Mouse (Mus musculus) limb, embryonic 12.5 days (tissue): ENCODE measurements at regions not wholly inside any gene's neighbourhood (a gene's known extent, or its start where the extent isn't known, plus 50 kb on each side); places are given as distances from the start of the nearest gene placed in this dataset.
"Not testable (repeated sequence)": the region's sequence is repeated elsewhere in the genome, so short reads cannot be mapped to it uniquely, and the experiment has no call there.

Experiments used
- ATAC-seq: fragments of 200-750 bp; cut with Nextera tagmentation; 2 replicates; pipeline ENCODE4 v1.8.0; 2017; ENCODE audit warnings: low read depth, moderate TSS enrichment; ENCODE audit not compliant: insufficient number of reproducible peaks, insufficient read depth, low FRiP score, low TSS enrichment
- H3K27ac ChIP-seq: fragments of 300-500 bp; sonication (generic); 2 replicates; pipeline ENCODE4 v1.5.1; 2016; ENCODE audit warnings: mild to moderate bottlenecking, moderate library complexity
- H3K27me3 ChIP-seq: fragments of 300-500 bp; sonication (generic); 2 replicates; pipeline ENCODE4 v1.6.1; 2016; ENCODE audit warnings: mild to moderate bottlenecking, moderate library complexity
- H3K36me3 ChIP-seq: fragments of 300-500 bp; sonication (generic); 2 replicates; pipeline ENCODE4 v1.6.1; 2016; ENCODE audit warnings: mild to moderate bottlenecking, moderate library complexity
- H3K4me1 ChIP-seq: fragments of 300-500 bp; sonication (generic); replicated peaks from 2 replicates; pipeline ENCODE4 v1.6.1; 2016
- H3K4me2 ChIP-seq: fragments of 300-500 bp; sonication (generic); 2 replicates; pipeline ENCODE4 v1.6.1; 2016; ENCODE audit warnings: mild to moderate bottlenecking, moderate library complexity
- H3K4me3 ChIP-seq: fragments of 300-500 bp; sonication (generic); replicated peaks from 2 replicates; pipeline ENCODE4 v1.5.1; 2016; ENCODE audit warnings: mild to moderate bottlenecking
- H3K9ac ChIP-seq: fragments of 300-500 bp; sonication (generic); replicated peaks from 2 replicates; pipeline ENCODE4 v1.6.1; 2016; ENCODE audit warnings: mild to moderate bottlenecking, moderate library complexity
- H3K9me3 ChIP-seq: fragments of 300-500 bp; sonication (generic); 2 replicates; pipeline ENCODE4 v1.6.1; 2016; ENCODE audit warnings: mild to moderate bottlenecking, moderate library complexity
- WGBS: fragments of 180-500 bp; shearing (Covaris S2); methylation state at CpG from one replicate; pipeline ENCODE4 v1.1.7; 2016; 5-methylcytosine and 5-hydroxymethylcytosine counted together

DNA sequence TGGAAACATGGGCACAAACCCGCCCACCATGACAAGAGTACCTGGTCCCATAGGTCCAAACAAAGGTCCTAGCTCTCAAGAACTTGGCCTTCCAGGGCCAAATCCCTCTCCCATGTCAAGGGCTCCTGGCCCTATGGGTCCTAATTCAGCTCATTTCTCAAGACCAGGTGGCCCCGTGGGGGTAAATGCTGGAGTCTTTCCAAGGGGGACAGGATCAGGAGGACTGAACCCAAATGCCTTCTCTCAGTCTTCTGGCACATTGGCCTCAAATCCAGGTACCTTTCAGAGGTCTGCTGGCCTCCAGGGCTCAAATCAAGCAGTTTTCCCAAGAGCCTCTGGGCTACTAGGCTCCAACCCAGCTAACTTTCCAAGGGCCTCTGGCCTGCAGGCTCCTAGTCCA is 347.9 kb upstream of the Dab2 start:
- H3K27me3 ChIP-seq, H3K4me3 ChIP-seq, H3K9me3 ChIP-seq, ATAC-seq, H3K4me2 ChIP-seq, H3K4me1 ChIP-seq, H3K36me3 ChIP-seq, H3K27ac ChIP-seq, H3K9ac ChIP-seq: not testable (repeated sequence)
- 96% methylated on average over 2 of the region's 2 CpGs for WGBS

DNA sequence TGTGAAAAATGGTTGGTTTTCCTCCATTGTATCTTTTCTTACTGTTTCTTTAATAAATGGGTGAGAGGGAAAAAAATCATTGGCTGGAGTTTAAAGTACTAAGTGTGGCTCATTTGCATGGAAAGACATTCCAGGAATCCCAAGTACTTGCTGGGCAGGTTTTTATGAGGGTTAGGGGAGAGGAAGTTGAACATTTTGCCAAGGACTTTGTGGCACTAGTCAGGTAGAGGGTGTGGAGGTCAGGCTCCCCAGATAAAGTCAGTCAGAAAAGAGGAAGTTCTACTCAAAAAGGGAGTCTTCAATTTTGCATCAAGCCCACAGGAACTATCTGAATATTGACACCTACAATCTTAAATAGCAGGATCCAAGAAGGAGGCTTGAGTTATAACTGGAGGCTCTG is 346.5 kb upstream of the Dab2 start:
- no peak overlapping the region for H3K27ac ChIP-seq
- H3K4me2 ChIP-seq, result no peak overlapping the region
- no peaks in the 10 kb centered on the region for H3K27me3 ChIP-seq
- no peaks in the 10 kb centered on the region for H3K9me3 ChIP-seq
- H3K9ac ChIP-seq, result no peak overlapping the region
- no peaks in the 10 kb centered on the region for H3K36me3 ChIP-seq
- no peak for ATAC-seq
- no peaks in the 10 kb centered on the region for H3K4me1 ChIP-seq
- no peak overlapping the region for H3K4me3 ChIP-seq

DNA sequence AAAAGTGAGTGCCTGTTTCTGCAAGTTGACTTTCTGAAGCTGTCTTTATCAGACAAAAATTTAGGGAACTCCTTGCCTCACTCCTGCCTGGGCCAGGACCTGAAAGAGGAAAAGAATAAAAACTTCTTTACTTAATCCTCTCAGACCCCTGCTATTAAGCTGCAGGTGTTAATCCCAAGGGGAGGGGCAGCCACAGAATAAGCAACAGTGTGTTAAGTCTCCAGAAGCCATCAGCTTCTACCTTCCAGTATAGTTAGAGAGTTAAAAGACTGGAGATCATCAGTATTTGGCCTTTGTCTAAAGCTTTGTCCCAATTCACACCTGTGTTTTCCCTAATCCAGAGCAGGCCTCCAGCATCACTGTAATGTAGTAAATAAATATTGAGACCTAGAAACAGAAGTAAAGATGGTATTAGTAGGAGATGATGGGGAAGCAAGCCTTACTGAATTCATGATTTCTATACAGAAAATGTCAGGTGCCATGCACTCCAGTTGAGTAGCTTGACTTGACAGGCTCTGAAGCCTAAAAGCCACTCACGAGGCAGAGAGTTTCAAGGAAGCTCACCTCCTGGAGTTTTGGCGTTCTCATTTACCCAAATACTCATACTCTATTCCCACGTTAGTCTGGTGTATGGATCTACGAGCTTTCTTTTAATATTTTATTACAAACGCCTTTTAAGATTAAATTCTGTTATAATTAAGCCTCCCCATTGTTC is 308.1 kb upstream of the Dab2 start:
- Histone ChIP-seq H3K27ac (no peak overlapping the region), H3K9ac (no peak overlapping the region), H3K4me2 (no peak overlapping the region), H3K36me3 (no peaks in the 10 kb centered on the region), H3K4me3 (no peak overlapping the region), H3K4me1 (no peaks in the 10 kb centered on the region), H3K9me3 (no peaks in the 10 kb centered on the region), H3K27me3 (no peaks in the 10 kb centered on the region)
- WGBS, result 70% methylated on average over 5 of the region's 5 CpGs
- ATAC-seq, result no peak

DNA sequence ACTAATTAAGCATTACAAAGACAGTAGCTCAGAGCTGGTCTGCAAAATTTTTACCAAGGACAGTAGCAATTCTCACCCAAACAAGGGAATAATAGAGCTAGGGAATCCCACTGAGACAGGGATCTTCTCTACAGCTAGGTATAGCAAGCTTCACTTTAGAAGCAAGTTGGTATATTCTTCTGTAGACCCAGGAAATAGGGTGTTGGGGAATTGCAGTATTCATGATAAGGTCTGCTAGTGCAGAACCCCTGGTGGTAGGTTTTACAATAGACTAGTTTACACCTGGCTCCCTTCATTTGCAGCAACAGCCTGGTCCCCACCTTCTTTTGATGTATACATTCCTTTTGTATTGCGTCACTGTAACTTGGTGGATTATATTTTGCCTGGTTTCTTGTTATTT is 307.4 kb upstream of the Dab2 start:
- not testable (repeated sequence) for H3K4me1 ChIP-seq, H3K27ac ChIP-seq, ATAC-seq, H3K36me3 ChIP-seq, H3K4me2 ChIP-seq, H3K4me3 ChIP-seq, H3K9ac ChIP-seq, H3K27me3 ChIP-seq, H3K9me3 ChIP-seq
- WGBS, result 95% methylated on average over 1 of the region's 1 CpGs

DNA sequence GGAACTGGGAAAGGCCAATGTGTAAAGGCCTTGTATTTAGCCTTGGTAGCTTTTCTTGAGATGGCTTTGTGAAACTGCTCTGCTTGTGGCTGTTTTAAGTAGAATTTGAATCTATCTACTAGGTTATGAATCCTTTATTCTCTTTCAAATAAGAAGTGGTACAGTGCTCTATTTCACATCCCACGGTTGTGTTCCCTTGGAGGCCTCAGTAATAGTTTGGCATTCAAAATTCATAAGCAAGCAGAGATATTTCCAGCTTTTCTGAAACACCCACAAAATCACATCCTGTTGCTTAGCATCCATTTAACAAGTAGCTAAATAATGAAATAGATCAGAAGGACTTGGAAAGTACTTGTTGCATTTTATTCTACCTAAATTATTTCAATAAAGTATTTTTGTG is 298.8 kb upstream of the Dab2 start:
- no peaks in the 10 kb centered on the region for H3K4me1 ChIP-seq
- 86% methylated on average over 1 of the region's 1 CpGs for WGBS
- no peaks in the 10 kb centered on the region for H3K9me3 ChIP-seq
- H3K36me3 ChIP-seq, result no peaks in the 10 kb centered on the region
- no peak overlapping the region for H3K4me2 ChIP-seq
- H3K27me3 ChIP-seq, result no peaks in the 10 kb centered on the region
- no peak for ATAC-seq
- no peak overlapping the region for H3K9ac ChIP-seq
- H3K4me3 ChIP-seq, result no peak overlapping the region
- H3K27ac ChIP-seq, result no peak overlapping the region

DNA sequence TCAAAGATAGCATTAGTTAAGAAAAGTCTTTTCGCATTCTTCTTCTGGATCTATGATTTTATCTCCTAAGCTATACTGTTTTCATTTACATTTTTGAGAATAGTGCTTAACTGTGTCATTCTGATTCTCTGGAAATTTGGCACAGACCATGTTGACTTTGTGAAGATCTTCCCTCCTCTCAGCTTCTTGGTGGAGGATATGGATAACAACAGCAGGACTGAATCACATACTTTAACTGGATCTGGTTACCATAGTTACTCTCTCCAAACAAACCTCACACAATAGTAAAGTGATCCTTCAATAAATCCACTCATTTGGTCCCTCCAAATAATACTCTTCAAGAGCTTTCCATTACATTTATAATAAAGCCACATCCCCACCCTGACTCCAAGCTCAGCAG is 298.2 kb upstream of the Dab2 start:
- 100% methylated on average over 1 of the region's 1 CpGs for WGBS
- no peaks in the 10 kb centered on the region for H3K9me3 ChIP-seq
- no peak overlapping the region for H3K4me2 ChIP-seq
- H3K4me3 ChIP-seq, result no peak overlapping the region
- H3K4me1 ChIP-seq, result no peaks in the 10 kb centered on the region
- H3K27me3 ChIP-seq, result no peaks in the 10 kb centered on the region
- no peaks in the 10 kb centered on the region for H3K36me3 ChIP-seq
- no peak overlapping the region for H3K27ac ChIP-seq
- no peak overlapping the region for H3K9ac ChIP-seq
- no peak for ATAC-seq

DNA sequence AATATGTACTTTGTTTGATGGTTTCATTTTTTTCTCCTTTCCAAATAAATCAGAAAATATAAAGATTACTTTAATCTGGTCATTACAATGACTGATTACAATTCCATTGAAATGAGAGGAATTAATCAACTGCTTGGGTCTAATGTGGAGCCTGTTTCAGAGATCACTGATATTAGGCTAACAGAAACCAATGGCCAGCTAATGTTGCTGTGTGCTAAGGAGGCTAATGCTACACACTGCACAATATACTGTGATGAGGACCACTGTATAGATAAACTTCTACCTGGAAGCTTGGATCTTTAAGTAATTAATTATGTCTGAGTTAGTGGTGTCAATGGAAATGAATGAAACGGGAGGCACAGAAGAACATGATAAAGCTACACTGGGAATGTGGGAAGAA is 284.6 kb upstream of the Dab2 start:
- Histone ChIP-seq H3K27ac (no peak overlapping the region), H3K9me3 (no peaks in the 10 kb centered on the region), H3K27me3 (no peaks in the 10 kb centered on the region), H3K4me3 (no peak overlapping the region), H3K36me3 (no peaks in the 10 kb centered on the region), H3K4me1 (no peaks in the 10 kb centered on the region), H3K4me2 (no peak overlapping the region), H3K9ac (no peak overlapping the region)
- no peak for ATAC-seq
- 77% methylated on average over 1 of the region's 1 CpGs for WGBS

DNA sequence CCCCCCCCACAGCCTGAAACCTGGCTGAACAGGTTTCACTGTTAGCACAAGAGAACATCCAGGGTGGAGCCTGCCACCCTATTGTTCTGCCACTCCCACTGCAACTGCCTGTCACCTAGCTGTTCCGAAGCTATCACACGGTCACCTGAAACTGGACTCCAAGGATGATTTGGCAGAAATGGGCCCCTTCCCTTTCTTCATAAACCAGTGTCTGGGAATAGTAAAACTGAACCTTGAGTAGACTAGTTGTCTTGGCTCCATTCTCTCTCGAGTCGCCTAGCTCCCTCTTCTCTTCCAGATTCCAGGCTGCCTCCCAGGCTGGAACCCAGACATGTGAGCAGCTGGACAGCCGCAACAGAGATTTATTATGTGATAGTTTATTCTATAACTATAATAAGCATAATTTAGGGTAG is 282.9 kb upstream of the Dab2 start:
- Histone ChIP-seq H3K4me1 (no peaks in the 10 kb centered on the region), H3K27me3 (no peaks in the 10 kb centered on the region), H3K4me3 (no peak overlapping the region), H3K9me3 (no peaks in the 10 kb centered on the region), H3K9ac (no peak overlapping the region), H3K27ac (no peak overlapping the region), H3K36me3 (no peaks in the 10 kb centered on the region), H3K4me2 (no peak overlapping the region)
- ATAC-seq, result no peak
- 60% methylated on average over 5 of the region's 5 CpGs for WGBS

DNA sequence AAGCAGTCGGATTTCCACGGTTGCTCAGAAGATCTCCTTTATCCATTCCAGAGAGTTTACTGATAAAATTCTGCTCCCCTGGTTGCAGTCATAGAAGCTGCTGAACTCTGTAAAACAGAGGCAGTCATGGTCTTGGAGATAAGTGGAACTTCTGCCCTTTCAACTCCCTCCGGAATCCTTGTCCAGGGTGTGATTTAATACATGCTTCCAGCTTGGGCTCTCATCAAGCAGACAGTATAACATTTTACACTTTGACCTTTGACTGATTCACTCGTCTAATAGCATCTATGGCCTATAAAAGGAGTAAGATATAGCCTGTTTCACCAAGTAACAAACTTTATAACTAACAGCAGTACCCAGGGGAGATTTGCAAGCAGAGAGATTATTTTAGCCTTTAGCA is 274.0 kb upstream of the Dab2 start:
- Histone ChIP-seq H3K4me2 (no peak overlapping the region), H3K4me1 (no peaks in the 10 kb centered on the region), H3K4me3 (no peak overlapping the region), H3K9me3 (no peaks in the 10 kb centered on the region), H3K27ac (no peak overlapping the region), H3K36me3 (no peaks in the 10 kb centered on the region), H3K9ac (no peak overlapping the region), H3K27me3 (no peaks in the 10 kb centered on the region)
- 14% methylated on average over 4 of the region's 4 CpGs for WGBS
- no peak for ATAC-seq

DNA sequence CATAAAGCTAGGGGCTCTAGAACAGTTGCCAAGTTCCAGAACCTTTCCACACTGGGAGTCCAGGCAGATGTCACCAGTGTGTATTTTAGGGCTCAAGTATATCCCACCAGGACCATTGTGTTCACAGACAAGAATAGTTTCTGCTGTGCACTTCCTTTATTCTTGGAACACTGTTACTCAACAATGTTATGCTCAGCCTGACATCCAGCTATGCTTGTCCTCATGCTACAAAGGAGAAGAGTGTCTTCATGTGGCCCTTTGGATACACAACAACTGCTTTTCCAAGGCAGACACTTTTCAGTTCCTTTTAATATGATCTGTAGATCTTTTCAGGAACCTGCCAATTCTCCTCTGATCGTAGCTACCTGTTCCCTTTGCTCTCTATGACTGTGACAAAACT is 270.4 kb upstream of the Dab2 start:
- Histone ChIP-seq H3K4me2 (no peak overlapping the region), H3K9ac (no peak overlapping the region), H3K36me3 (no peaks in the 10 kb centered on the region), H3K4me3 (no peak overlapping the region), H3K27ac (no peak overlapping the region), H3K27me3 (no peaks in the 10 kb centered on the region), H3K4me1 (no peaks in the 10 kb centered on the region), H3K9me3 (no peaks in the 10 kb centered on the region)
- 85% methylated on average over 1 of the region's 1 CpGs for WGBS
- no peak for ATAC-seq

DNA sequence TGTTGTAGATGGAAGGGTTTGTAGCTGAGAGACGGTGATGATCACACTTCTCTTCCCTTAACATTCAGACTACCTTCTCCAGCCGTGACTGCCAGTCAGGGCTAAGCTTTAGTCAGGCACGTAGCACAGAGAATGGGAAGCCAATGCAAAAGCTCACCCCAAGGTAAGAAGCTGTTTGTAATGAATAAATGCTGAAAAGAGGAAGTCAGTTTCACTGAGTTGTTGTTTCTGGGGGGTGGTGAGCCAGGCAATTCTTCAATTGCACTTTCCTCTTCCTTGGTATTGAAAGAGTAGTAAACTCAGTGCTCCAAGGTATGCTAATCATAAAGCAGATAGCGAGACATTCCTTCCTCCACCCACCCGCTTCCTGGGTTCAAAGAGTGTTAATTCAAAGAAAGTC is 269.2 kb upstream of the Dab2 start:
- Histone ChIP-seq H3K9me3 (no peaks in the 10 kb centered on the region), H3K27ac (no peak overlapping the region), H3K4me3 (no peak overlapping the region), H3K4me1 (no peaks in the 10 kb centered on the region), H3K4me2 (no peak overlapping the region), H3K27me3 (no peaks in the 10 kb centered on the region), H3K36me3 (no peaks in the 10 kb centered on the region), H3K9ac (no peak overlapping the region)
- WGBS, result 71% methylated on average over 5 of the region's 5 CpGs
- ATAC-seq, result no peak

DNA sequence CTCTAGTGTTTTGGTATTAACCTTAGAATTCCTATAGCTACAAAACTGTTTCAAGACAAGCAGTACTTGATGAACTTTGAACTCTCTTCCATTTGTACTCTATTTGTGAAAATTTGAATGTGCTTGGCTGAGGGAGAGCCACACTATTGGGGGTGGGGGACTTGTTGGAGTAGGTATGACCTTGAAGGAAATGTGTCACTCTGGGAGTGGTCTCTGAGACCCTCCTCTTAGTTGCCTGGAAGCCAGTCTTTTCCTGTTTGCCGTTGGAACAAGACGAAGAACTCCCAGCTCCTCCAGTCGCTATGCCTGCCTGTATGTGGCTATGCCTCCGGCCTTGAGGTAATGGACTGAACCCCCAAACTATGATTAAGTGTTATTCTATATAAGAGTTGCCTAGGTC is 265.4 kb upstream of the Dab2 start:
- Histone ChIP-seq H3K9ac (no peak overlapping the region), H3K4me2 (no peak overlapping the region), H3K4me1 (no peaks in the 10 kb centered on the region), H3K27ac (no peak overlapping the region), H3K9me3 (no peaks in the 10 kb centered on the region), H3K27me3 (no peaks in the 10 kb centered on the region), H3K4me3 (no peak overlapping the region), H3K36me3 (no peaks in the 10 kb centered on the region)
- 89% methylated on average over 4 of the region's 4 CpGs for WGBS
- ATAC-seq, result no peak
